Mouse (Mus musculus): ENCODE measurements around the gene Usp16. TPM values are rescaled to one million over a fixed set of nuclear protein-coding genes. Genes with fewer than 3 reads are reported as not detected.

Gene Usp16
- total and polyA plus RNA-seq, 3 experiments: 80.9 to 149 (median 85.6) TPM

- Histone ChIP-seq H3K36me3 (replicated peaks in 1 of 2; ENCODE audit: control insufficient read depth in 1 of 2, insufficient read depth in 1 of 2, low read length in 1 of 2) (no peaks in the 10 kb centered on the region), H3K9me3 (replicated peaks; ENCODE audit: low read length) (no peaks in the 10 kb centered on the region), H3K27me3 (replicated peaks) (no peaks in the 10 kb centered on the region), H3K4me1 (ENCODE audit: control insufficient read depth in 1 of 2, insufficient read depth in 2 of 2) (peaks cover 3 to 14% of the 10 kb centered on the region in 2 experiments; a peak in 2 of 4 replicates), H3K79me2 (replicated peaks; ENCODE audit: control insufficient read depth, extremely low read depth, insufficient read depth, poor library complexity, severe bottlenecking) (no peaks in the 10 kb centered on the region), H3K4me3 (replicated peaks in 1 of 3; ENCODE audit: low read depth in 2 of 3, low read length in 2 of 3, poor library complexity in 1 of 3) (no peak overlapping the region), H3K27ac (ENCODE audit: insufficient read depth, low read depth) (no peak overlapping the region), H3K9ac (ENCODE audit: insufficient read depth, low read depth) (no peak overlapping the region), H3K4me2 (ENCODE audit: insufficient read depth, low read depth, poor library complexity, severe bottlenecking) (no peak overlapping the region)
- dilution Hi-C loops (cut with MboI; ENCODE audit: extremely low pct_ligation_motif_present, extremely low pct_unique_long_range_greater_than_20kb, low sequenced_read_pairs) (no loop called here), in situ Hi-C loops (cut with MboI; ENCODE audit: low pct_ligation_motif_present, low pct_unique_long_range_greater_than_20kb, low sequenced_read_pairs) (no loop called here)
- TF ChIP-seq POLR2AphosphoS2 (IDR thresholded peaks at IDR 0.05; ENCODE audit: low read depth, low read length): no peak
- no peak for DNase-seq (ENCODE audit: extremely low read depth)
These were observed 10.4 kb upstream of the Usp16 start for GRCm38 (mm10) chr16:87444071-87444470.

GRCm38 (mm10) chr16:87445110-87445509 lies 9.4 kb upstream of the Usp16 start:
- Histone ChIP-seq H3K36me3 (replicated peaks in 1 of 2; ENCODE audit: control insufficient read depth in 1 of 2, insufficient read depth in 1 of 2, low read length in 1 of 2) (no peaks in the 10 kb centered on the region), H3K27ac (ENCODE audit: insufficient read depth, low read depth) (no peak overlapping the region), H3K4me1 (ENCODE audit: control insufficient read depth in 1 of 2, insufficient read depth in 2 of 2) (peaks cover 3 to 8% of the 10 kb centered on the region in 2 experiments; a peak in 2 of 4 replicates), H3K9ac (ENCODE audit: insufficient read depth, low read depth) (no peak overlapping the region), H3K27me3 (replicated peaks) (no peaks in the 10 kb centered on the region), H3K4me2 (ENCODE audit: insufficient read depth, low read depth, poor library complexity, severe bottlenecking) (no peak overlapping the region), H3K9me3 (replicated peaks; ENCODE audit: low read length) (no peaks in the 10 kb centered on the region), H3K4me3 (replicated peaks in 1 of 3; ENCODE audit: low read depth in 2 of 3, low read length in 2 of 3, poor library complexity in 1 of 3) (no peak overlapping the region), H3K79me2 (replicated peaks; ENCODE audit: control insufficient read depth, extremely low read depth, insufficient read depth, poor library complexity, severe bottlenecking) (no peaks in the 10 kb centered on the region)
- TF ChIP-seq CTCF (conservative IDR thresholded peaks at IDR 0.05 in 1 of 2, IDR thresholded peaks at IDR 0.05 in 1 of 2; ENCODE audit: low read depth in 2 of 2, low read length in 2 of 2): no peak
- in situ Hi-C loops (cut with MboI; ENCODE audit: low pct_ligation_motif_present, low pct_unique_long_range_greater_than_20kb, low sequenced_read_pairs) (no loop called here), dilution Hi-C loops (cut with MboI; ENCODE audit: extremely low pct_ligation_motif_present, extremely low pct_unique_long_range_greater_than_20kb, low sequenced_read_pairs) (no loop called here)
- DNase-seq (ENCODE audit: extremely low read depth): no peak

GRCm38 (mm10) chr16:87445528-87445927 lies 9.0 kb upstream of the Usp16 start:
- dilution Hi-C loops (cut with MboI; ENCODE audit: extremely low pct_ligation_motif_present, extremely low pct_unique_long_range_greater_than_20kb, low sequenced_read_pairs): no loop called here

More at GRCm38 (mm10) chr16:87445528-87445927, 9.0 kb upstream of the Usp16 start:
- in situ Hi-C loops (cut with MboI; ENCODE audit: low pct_ligation_motif_present, low pct_unique_long_range_greater_than_20kb, low sequenced_read_pairs): no loop called here
- H3K79me2 ChIP-seq (replicated peaks; ENCODE audit: control insufficient read depth, extremely low read depth, insufficient read depth, poor library complexity, severe bottlenecking): no peaks in the 10 kb centered on the region
- no peak overlapping the region for H3K4me2 ChIP-seq (ENCODE audit: insufficient read depth, low read depth, poor library complexity, severe bottlenecking)
- TF ChIP-seq RAD21 (IDR thresholded peaks at IDR 0.05; ENCODE audit: low read depth, low read length) (no peak), CTCF (conservative IDR thresholded peaks at IDR 0.05 in 1 of 2, IDR thresholded peaks at IDR 0.05 in 1 of 2; ENCODE audit: low read depth in 2 of 2, low read length in 2 of 2) (no peak), MXI1 (IDR thresholded peaks at IDR 0.05; ENCODE audit: low read depth, low read length) (no peak), USF2 (conservative IDR thresholded peaks at IDR 0.05; ENCODE audit: low read depth, low read length) (no peak), MAFK (IDR thresholded peaks at IDR 0.05; ENCODE audit: insufficient replicate concordance, low read length) (no peak), JUN (IDR thresholded peaks at IDR 0.05; ENCODE audit: insufficient read depth, low read depth, low read length) (no peak), MAX (IDR thresholded peaks at IDR 0.05; ENCODE audit: low read length) (no peak), BHLHE40 (IDR thresholded peaks at IDR 0.05; ENCODE audit: low read depth, low read length) (no peak), MEF2A (IDR thresholded peaks at IDR 0.05; ENCODE audit: borderline replicate concordance, low read depth, low read length) (no peak), PAX5 (IDR thresholded peaks at IDR 0.05; ENCODE audit: low read length) (no peak), CHD2 (IDR thresholded peaks at IDR 0.05; ENCODE audit: low read length) (no peak), SIN3A (IDR thresholded peaks at IDR 0.05; ENCODE audit: low read length) (no peak), USF1 (IDR thresholded peaks at IDR 0.05; ENCODE audit: low read depth, low read length) (no peak), ZC3H11A (IDR thresholded peaks at IDR 0.05; ENCODE audit: low read depth, low read length) (no peak), IRF4 (IDR thresholded peaks at IDR 0.05; ENCODE audit: low read depth, low read length) (no peak), GABPA (IDR thresholded peaks at IDR 0.05; ENCODE audit: insufficient replicate concordance, low read depth, low read length) (no peak), EP300 (IDR thresholded peaks at IDR 0.05; ENCODE audit: low read length) (no peak), JUND (conservative IDR thresholded peaks at IDR 0.05; ENCODE audit: low read depth, low read length) (no peak)
- H3K9me3 ChIP-seq (replicated peaks; ENCODE audit: low read length): no peaks in the 10 kb centered on the region
- H3K27me3 ChIP-seq (replicated peaks): peaks cover under 1% of the 10 kb centered on the region
- no peaks in the 10 kb centered on the region for H3K36me3 ChIP-seq (replicated peaks in 1 of 2; ENCODE audit: control insufficient read depth in 1 of 2, insufficient read depth in 1 of 2, low read length in 1 of 2)
- H3K4me3 ChIP-seq (replicated peaks in 1 of 3; ENCODE audit: low read depth in 2 of 3, low read length in 2 of 3, poor library complexity in 1 of 3): no peak overlapping the region
- H3K27ac ChIP-seq (ENCODE audit: insufficient read depth, low read depth): no peak overlapping the region
- no peak for DNase-seq (ENCODE audit: extremely low read depth)
- H3K4me1 ChIP-seq (ENCODE audit: control insufficient read depth in 1 of 2, insufficient read depth in 2 of 2): peaks cover 3 to 8% of the 10 kb centered on the region in 2 experiments; a peak in 2 of 4 replicates
- H3K9ac ChIP-seq (ENCODE audit: insufficient read depth, low read depth): no peak overlapping the region
